Mouse (Mus musculus) heart, postnatal 0 days (tissue): ENCODE measurements around the gene Pfdn5. TPM values are rescaled to one million over a fixed set of nuclear protein-coding genes. Genes with fewer than 3 reads are reported as not detected.

Experiments
- ATAC-seq: fragments of 200-750 bp; cut with Nextera tagmentation; 2 replicates; pipeline ENCODE4 v1.8.0; 2017; ENCODE audit warnings: low read depth, moderate number of reproducible peaks, moderate library complexity; ENCODE audit not compliant: insufficient read depth
- DNase-seq: peaks from one replicate; pipeline ENCODE4 v3.0.0-alpha.2; 2016; ENCODE audit warnings: low spot score
- H3K27ac ChIP-seq: fragments of 300-500 bp; sonication (generic); 2 replicates; pipeline ENCODE4 v1.5.1; 2014; ENCODE audit warnings: low read depth, mild to moderate bottlenecking
- H3K27me3 ChIP-seq: fragments of 300-500 bp; sonication (generic); 2 replicates; pipeline ENCODE4 v1.6.1; 2014; ENCODE audit warnings: low read length, mixed read lengths; ENCODE audit not compliant: control insufficient read depth, insufficient read depth
- H3K36me3 ChIP-seq: fragments of 300-500 bp; sonication (generic); replicated peaks from 2 replicates; pipeline ENCODE4 v1.6.1; 2014; ENCODE audit warnings: low read length, mixed read lengths; ENCODE audit not compliant: control insufficient read depth, insufficient read depth
- H3K4me1 ChIP-seq: fragments of 300-500 bp; sonication (generic); 2 replicates; pipeline ENCODE4 v1.6.1; 2014; ENCODE audit warnings: antibody characterized with exemption; ENCODE audit not compliant: control insufficient read depth, insufficient read depth
- H3K4me2 ChIP-seq: fragments of 300-500 bp; sonication (generic); 2 replicates; pipeline ENCODE4 v1.6.1; 2014; ENCODE audit warnings: low read depth, mild to moderate bottlenecking, low read length, moderate library complexity
- H3K4me3 ChIP-seq: fragments of 300-500 bp; sonication (generic); 2 replicates; pipeline ENCODE4 v1.5.1; 2014; ENCODE audit warnings: low read depth, low read length
- H3K9ac ChIP-seq: fragments of 300-500 bp; sonication (generic); replicated peaks from 2 replicates; pipeline ENCODE4 v1.6.1; 2014; ENCODE audit warnings: low read depth, low read length, mixed read lengths
- H3K9me3 ChIP-seq: fragments of 300-500 bp; sonication (generic); replicated peaks from 2 replicates; pipeline ENCODE4 v1.6.1; 2016; ENCODE audit warnings: low read length; ENCODE audit not compliant: control insufficient read depth
- CTCF ChIP-seq: IDR thresholded peaks from 2 replicates; pipeline ENCODE4 v1.5.1; 2016; ENCODE audit warnings: antibody characterized with exemption, control low read depth, low read depth
- EP300 ChIP-seq: IDR thresholded peaks from 2 replicates; pipeline ENCODE4 v1.6.1; 2016; ENCODE audit warnings: antibody characterized with exemption, low read depth
- WGBS: fragments of 180-500 bp; shearing (Covaris S2); extraction: QIAGEN DNeasy Blood & Tissue Kit; methylation state at CpG from one replicate; pipeline ENCODE4 v1.1.7; 2014; 5-methylcytosine and 5-hydroxymethylcytosine counted together
- polyA plus RNA-seq: library from polyadenylated mRNA; unstranded; fragments of >200 nt; fragmentation: Nextera tagmentation; extraction: Ambion mirVana; gene quantifications from 2 replicates; pipeline ENCODE4 v1.2.1, GENCODE M21; 2015
- total RNA-seq: library from RNA; depleted of rRNA; stranded (reverse); fragments of >200 nt; gene quantifications from 2 replicates; pipeline ENCODE4 v1.2.3, GENCODE M21; 2014; ENCODE audit warnings: low replicate concordance

The Pfdn5 gene
- total and polyA plus RNA-seq, 2 experiments from 2014 or later = 148 to 344 TPM

GRCm38 (mm10) chr15:102336946-102337345, 11.0 kb downstream of the Pfdn5 start:
- no peak overlapping the region for H3K4me3 ChIP-seq
- no peaks in the 10 kb centered on the region for H3K9me3 ChIP-seq
- no peak for ATAC-seq
- no peaks in the 10 kb centered on the region for H3K27me3 ChIP-seq
- no peak overlapping the region for H3K9ac ChIP-seq
- H3K4me2 ChIP-seq = no peak overlapping the region
- DNase-seq = no peak
- peaks cover 8% of the 10 kb centered on the region for H3K4me1 ChIP-seq
- no peak overlapping the region for H3K27ac ChIP-seq
- no peak for TF ChIP-seq EP300
- peaks cover 48% of the 10 kb centered on the region for H3K36me3 ChIP-seq
- WGBS = 82% methylated on average over 4 of the region's 4 CpGs

GRCm38 (mm10) chr15:102339612-102340011, 13.7 kb downstream of the Pfdn5 start:
- no peaks in the 10 kb centered on the region for H3K4me1 ChIP-seq
- DNase-seq (no peak), ATAC-seq (no peak)
- peaks cover 49% of the 10 kb centered on the region for H3K36me3 ChIP-seq
- no peak overlapping the region for H3K9ac ChIP-seq
- H3K27me3 ChIP-seq = no peaks in the 10 kb centered on the region
- no peak overlapping the region for H3K4me2 ChIP-seq
- 69% methylated on average over 5 of the region's 5 CpGs for WGBS
- H3K9me3 ChIP-seq = no peaks in the 10 kb centered on the region
- no peak overlapping the region for H3K4me3 ChIP-seq
- no peak overlapping the region for H3K27ac ChIP-seq
- TF ChIP-seq EP300 (no peak), CTCF (no peak)

GRCm38 (mm10) chr15:102341580-102341979, 15.7 kb downstream of the Pfdn5 start:
- Histone ChIP-seq H3K9ac (no peak overlapping the region), H3K36me3 (peaks cover 48% of the 10 kb centered on the region), H3K9me3 (no peaks in the 10 kb centered on the region), H3K4me2 (no peak overlapping the region), H3K4me3 (no peak overlapping the region), H3K27ac (no peak overlapping the region), H3K4me1 (no peaks in the 10 kb centered on the region), H3K27me3 (no peaks in the 10 kb centered on the region)
- ATAC-seq = no peak
- 3% methylated on average over 1 of the region's 1 CpGs for WGBS
- TF ChIP-seq EP300 (no peak), CTCF (peak; percentile 62)
- peak; percentile 43 for DNase-seq

GRCm38 (mm10) chr15:102344490-102344889, 18.6 kb downstream of the Pfdn5 start:
- Histone ChIP-seq H3K27ac (no peak overlapping the region), H3K4me3 (no peak overlapping the region), H3K27me3 (no peaks in the 10 kb centered on the region), H3K4me2 (no peak overlapping the region), H3K9me3 (no peaks in the 10 kb centered on the region), H3K9ac (no peak overlapping the region), H3K4me1 (no peaks in the 10 kb centered on the region), H3K36me3 (peaks cover 23% of the 10 kb centered on the region)
- 93% methylated on average over 3 of the region's 3 CpGs for WGBS
- ATAC-seq (no peak), DNase-seq (no peak)
- TF ChIP-seq EP300 = no peak
- no peak for TF ChIP-seq CTCF

GRCm38 (mm10) chr15:102346444-102346843, 20.5 kb downstream of the Pfdn5 start:
- 67% methylated on average over 4 of the region's 4 CpGs for WGBS
- H3K4me3 ChIP-seq = no peak overlapping the region
- no peaks in the 10 kb centered on the region for H3K27me3 ChIP-seq
- H3K4me2 ChIP-seq = no peak overlapping the region
- DNase-seq = no peak
- no peaks in the 10 kb centered on the region for H3K9me3 ChIP-seq
- peaks cover 10% of the 10 kb centered on the region; the same call in 1 of the 2 replicates for H3K4me1 ChIP-seq
- H3K27ac ChIP-seq = no peak overlapping the region
- TF ChIP-seq EP300 (no peak), CTCF (no peak)
- no peak for ATAC-seq
- no peak overlapping the region for H3K9ac ChIP-seq
- H3K36me3 ChIP-seq = peaks cover 23% of the 10 kb centered on the region
